Mouse (Mus musculus) kidney, postnatal 4 days (tissue): ENCODE data around the gene Tas1r1.
"Not testable (repeated sequence)": the region's sequence is repeated elsewhere in the genome, so short reads cannot be mapped to it uniquely, and the experiment has no call there.

ENCODE experiments used
- DNase-seq, 2 experiments: peaks; one replicate each; pipeline ENCODE4 v3.0.0; 2021; ENCODE audit warnings: mixed read lengths in 2 of 2

The Tas1r1 gene

DNA sequence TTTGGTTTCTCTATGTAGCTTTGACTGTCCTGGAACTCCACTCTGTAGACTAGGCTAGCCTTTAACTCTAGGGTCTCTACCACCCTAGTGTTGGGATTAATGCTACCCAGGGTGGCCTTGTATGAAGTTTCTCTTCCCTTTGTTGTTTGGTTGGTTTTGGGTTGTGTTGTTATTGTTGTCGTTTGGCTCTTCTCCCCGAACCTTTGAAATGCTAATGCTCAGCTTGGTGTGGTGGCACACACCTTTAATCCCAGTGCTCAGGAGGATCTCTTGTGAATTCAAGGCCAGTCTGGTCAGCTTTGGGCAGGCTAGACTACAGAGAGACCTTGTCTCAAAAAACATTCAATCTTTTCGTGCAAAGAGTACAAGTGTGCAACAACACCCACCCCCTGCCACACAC is 4.8 kb upstream of the Tas1r1 start:
- no peak for DNase-seq

- peak; percentile 16 to 35 for DNase-seq
These were observed 3.7 kb upstream of the Tas1r1 start for GRCm38 (mm10) chr4:152041924-152042641.

GRCm38 (mm10) chr4:152039831-152040310 is 1.5 kb upstream of the Tas1r1 start:
- DNase-seq: peak in 1 of 2 experiments; percentile 37

DNA sequence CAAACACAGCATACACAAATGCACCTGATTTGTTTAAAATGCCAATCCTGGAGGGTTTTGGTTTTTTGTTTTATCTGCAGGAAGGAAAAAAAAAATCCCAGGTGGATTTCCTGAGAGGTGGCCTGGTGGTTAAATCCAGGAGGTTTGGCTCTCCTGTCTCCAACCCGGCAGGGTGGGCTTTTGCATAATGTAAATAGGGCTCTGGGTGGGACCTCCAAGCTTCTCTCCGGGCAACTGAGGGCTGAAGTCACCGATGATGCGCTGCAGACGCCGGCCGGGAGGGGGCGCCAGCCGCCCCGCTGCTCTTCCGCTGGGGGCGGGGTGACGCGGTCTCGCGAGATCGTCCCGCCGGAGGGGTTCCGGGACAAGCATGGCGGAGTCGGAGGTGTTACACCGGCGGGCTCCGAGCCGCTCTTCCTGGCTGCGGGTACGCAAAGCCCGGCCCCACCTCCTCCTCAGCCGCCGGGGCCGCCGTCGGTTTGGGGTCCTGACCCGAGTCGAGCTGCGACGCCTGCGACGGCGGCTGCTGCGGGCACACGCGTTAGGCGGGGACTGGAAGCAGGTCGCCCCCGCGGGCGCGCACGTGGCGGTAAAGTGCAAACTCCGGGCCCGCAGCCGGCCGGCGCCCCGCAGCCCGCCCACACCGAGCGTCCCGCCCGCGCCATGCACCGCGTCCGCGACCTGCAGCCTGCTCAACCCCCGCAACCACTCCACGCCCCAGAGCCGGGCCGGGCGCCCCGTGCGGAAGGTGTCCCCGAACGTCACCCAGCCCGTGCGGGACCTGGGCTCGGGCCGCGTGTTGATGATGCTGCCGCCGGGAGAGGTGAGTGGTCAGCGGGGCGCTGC is 840 bp upstream of the Tas1r1 start, which contains the start of gene Nol9:
Nol9 (plus strand) TSS at position 337 of the 846 bp plus-strand sequence.
- DNase-seq: peak; percentile 95 to 97

DNA sequence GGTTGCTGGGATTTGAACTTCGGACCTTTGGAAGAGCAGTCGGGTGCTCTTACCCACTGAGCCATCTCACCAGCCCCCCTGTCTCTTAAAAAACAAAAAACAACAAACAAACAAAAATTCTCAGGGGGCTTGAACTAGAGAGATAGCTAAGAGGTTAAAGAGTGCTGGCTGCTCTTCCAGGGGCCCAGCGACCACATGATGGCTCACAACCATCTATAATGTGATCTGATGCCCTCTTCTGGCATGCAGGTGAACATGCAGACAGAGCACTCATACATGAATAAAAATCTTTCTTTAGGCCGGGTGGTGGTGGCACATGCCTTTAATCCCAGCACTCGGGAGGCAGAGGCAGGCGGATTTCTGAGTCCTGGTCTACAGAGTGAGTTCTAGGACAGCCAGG is 1.9 kb downstream of the Tas1r1 start:
- DNase-seq: not testable (repeated sequence)

GRCm38 (mm10) chr4:152032922-152033321 is 5.4 kb downstream of the Tas1r1 start:
- no peak for DNase-seq

GRCm38 (mm10) chr4:152029997-152030396 is 8.4 kb downstream of the Tas1r1 start:
- peak in 1 of 2 experiments; percentile 56 for DNase-seq

GRCm38 (mm10) chr4:152029087-152029486 is 9.3 kb downstream of the Tas1r1 start:
- peak; percentile 52 for DNase-seq

GRCm38 (mm10) chr4:152028456-152028855 is 9.9 kb downstream of the Tas1r1 start:
- DNase-seq: no peak

GRCm38 (mm10) chr4:152027524-152027923 is 10.8 kb downstream of the Tas1r1 start, which contains the start of gene Zbtb48:
Zbtb48 (minus strand) TSS chr4:152027671.
- DNase-seq: peak; percentile 96 to 98

DNA sequence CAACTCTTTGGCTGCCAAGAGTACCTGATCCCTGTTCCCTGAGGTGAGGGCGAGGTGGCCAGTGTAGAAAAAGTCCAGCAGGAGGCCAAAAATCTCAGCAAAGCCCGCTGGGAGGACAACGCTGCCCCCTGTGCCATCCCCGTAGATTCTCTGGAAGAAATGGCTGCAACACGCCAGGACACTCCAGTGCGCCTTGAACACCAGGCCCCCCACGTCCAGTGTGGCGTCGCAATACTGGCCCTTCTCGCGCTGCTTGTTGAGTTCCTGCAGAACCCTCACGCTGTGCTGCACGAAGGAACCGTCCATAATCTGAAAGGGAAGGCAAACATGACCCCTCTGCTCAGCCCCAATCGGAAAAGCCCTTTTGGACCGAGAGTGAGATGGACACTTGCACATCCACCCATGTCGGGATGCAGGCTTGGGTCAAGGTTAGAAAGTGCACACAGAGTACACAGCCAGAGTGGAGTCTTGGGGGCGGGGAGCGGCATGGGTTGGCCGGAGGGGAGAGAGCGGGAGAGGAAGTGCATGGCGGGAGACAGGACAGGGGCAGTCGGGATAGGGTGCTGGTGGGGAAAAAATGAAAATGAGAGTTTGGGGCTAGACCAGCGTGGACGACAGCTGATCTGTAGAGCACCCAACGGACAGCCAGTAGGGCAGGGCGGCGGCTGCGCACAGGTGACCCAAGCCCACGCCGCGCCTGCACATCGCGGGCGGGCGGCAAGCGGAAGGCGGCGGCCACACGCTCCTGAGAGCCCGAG is 11.4 kb downstream of the Tas1r1 start:
- peak; percentile 60 to 72 for DNase-seq

DNA sequence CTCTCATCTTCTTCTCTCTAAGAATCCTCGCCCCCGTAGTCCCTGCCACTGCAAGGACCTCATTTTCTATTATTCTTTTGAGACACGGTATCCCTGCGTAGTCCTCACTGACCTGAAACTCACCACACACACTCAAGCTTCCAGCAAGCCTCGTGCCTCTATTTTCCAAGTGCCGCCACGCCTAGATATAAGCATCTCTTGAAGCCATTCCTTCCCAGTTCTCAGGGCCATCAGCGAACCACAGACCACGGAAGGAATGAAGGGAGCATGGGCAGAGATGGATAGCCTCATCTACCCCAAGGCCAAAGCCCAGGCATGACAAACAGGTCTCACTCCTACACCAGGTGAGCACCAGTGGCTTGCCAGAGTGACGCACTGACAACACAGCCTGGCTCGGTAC is 13.8 kb downstream of the Tas1r1 start:
- DNase-seq: no peak

DNA sequence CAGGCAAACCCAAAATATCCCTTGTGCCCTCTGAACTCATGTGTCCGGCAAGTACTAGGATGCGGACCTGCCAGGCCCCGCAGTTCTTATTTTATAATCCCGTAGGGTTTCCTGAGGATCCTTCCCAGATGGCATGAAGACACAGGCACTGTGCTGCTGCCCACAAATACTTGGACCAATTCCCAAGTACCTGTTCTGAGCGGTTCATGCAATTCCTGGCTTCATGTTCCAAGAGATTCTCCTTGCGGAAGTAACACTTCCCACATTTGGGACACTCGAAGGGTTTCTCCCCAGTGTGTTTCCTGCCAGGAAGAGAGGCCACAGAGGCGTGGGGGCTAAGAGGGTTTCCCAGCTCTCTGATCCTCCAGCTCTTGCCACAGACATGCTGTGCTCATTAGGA is 15.9 kb downstream of the Tas1r1 start:
- no peak for DNase-seq

GRCm38 (mm10) chr4:152021568-152022097 is 16.7 kb downstream of the Tas1r1 start:
- no peak for DNase-seq

DNA sequence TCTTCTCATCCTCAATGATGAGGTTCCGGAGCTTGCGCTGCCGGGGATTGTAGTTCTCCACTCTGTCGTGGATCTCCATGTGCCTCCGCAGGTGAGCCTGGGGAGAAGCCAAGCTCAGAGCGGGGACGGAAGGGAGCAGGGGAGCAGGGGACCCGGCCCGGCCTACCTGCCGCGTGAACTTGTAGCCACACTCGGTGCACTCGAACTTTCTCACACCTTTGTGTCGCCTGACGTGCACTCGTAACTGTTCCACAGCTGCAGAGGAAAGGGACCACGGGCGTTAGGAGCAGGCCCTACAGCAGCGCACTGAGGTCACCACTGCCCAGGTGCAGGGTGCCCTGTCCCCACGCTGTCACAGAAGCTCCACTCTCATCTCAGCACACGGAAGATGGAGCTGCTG is 18.3 kb downstream of the Tas1r1 start:
- no peak for DNase-seq

DNA sequence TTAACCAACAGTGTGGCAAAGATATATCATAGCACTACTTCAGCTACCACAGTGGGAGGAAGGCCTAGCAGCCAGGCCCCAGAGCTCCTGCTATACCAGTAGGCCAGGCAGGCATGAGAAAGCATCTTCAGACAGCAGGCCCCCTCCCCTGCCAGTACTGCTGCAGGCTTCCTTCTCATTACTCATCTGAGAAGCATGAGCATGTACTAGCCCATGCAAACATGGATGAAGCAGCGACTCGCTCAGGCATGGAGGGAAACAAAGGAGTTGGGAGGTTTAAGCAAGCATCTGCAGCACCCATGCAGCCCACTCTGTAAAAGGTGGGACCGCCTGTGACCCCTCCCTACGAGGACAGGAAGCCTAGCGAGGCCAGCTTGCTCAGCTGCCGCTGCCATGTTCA is 19.3 kb downstream of the Tas1r1 start:
- DNase-seq: no peak

- no peak for DNase-seq
These were observed 25.1 kb downstream of the Tas1r1 start for GRCm38 (mm10) chr4:152013036-152013813.

DNA sequence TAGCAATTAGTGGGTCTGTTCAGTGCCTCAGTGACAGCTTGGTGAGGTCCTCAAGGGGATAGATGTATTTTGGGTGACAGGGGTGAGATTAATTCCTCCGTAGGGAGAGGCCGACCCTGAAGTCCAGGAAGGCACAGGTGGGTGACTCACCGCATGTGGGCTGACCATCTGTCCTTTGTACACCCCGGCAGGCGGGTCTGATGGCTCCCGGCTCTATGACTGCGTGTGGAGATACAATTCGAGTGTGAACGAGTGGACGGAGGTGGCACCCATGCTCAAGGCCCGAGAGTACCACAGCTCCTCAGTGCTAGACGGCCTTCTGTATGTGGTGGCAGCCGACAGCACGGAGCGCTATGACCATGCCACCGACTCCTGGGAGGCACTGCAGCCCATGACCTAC is 26.3 kb downstream of the Tas1r1 start:
- no peak for DNase-seq

DNA sequence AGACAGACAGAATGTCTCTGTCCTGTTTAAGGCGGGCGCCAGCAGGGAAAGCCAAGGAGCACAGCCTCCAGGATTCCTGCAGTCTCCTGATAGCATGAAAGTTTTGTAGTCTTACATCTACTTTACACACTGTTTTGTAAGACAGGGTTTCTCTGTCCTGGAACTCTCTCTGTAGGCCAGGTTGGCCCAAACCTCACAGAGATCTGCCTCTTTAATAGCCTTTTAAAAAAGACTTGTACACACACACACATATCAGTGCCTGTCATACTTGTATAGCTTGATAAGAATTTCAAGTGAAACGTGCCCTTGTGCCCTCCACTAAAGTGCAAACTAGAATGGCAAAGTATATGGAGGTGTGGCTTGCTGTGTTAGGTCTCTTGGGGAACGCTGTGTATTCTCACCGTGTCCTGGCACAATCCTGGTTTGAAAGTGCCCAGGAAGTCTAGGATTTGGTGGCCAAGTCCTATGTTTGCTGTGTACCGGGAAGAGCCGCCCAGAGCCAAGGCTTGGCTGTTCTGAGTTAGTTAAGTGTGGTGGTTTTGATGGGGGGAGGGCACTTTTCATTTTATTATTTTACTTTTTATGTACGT is 27.1 kb downstream of the Tas1r1 start:
- DNase-seq: no peak

DNA sequence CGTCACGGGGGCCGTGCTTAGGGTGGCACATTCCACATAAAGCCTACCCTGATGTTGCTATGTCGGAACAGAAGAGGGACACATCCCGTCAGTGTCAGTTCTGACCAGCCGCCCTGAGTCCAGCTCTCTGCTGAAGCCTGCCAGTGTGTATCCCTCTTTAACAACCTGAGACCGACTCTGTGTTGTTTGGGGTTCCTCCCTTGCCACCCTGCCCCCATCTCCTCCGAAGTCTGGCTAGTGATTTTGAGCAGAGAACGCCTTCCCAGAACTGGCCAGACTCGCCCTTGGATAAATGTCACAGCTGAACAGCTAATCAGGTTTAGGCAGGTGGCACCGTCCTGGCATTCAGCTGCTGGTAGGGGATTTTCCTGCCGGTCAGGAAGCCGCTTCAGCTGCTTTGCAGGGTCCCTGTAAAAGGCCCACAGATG is 27.6 kb downstream of the Tas1r1 start:
- peak in 1 of 2 experiments; percentile 41 for DNase-seq

DNA sequence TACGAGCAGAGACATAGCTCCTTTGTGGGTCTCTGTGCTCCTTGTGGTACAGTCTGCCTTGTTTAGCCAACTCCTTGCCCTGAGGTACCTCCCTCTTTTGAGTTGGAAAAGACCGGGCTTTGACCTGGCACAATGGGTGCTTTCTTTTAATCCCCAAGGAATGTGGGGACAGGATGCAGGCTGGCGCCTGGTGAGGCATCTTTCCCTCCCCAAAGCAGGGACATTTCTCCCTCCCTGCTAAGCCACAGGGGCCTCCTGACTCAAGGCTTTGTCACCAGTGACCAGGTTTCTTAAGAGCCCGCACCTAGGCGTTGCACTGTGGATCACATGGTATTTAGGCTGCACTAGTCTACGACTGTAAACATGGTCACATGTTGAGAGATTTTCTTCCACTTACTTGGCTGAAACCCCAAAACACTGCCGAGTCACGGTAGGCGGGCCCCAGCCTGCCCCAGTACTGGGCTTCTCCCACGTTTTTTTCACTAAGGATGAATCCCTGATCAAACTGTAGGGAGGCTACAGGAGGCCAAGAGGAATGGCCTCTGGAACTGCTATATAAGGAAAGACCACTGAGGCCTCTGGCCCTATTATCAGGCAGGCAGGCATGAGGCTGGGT is 28.2 kb downstream of the Tas1r1 start:
- DNase-seq: peak; percentile 37 to 57
